Mouse (Mus musculus): ENCODE results near the gene Olfr548-ps1.

Gene Olfr548-ps1

GRCm38 (mm10) chr7:102573174-102573830 is 32.6 kb downstream of the Olfr548-ps1 start:
- no peak for DNase-seq (ENCODE audit: low spot score in 2 of 2)

DNA sequence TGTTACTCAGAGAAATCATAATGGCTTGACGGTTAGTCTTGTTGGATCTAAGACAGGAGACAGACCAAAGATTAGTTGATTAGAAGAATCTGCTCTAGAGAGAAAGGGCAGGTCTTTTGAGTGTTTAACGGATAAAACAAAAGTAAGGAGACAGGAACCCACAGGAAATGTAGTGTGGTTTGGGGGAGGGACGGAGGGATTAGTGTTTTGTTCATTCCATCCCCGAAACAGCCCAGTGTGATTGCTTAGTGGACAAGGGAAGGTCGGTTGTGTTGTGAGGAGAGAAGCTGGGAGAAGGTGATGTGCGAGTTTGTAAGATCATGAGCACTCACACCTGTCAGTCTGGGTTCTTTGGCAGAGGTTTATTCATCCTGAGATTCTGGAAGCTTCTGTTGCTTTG is 35.3 kb downstream of the Olfr548-ps1 start:
- DNase-seq (ENCODE audit: low spot score in 2 of 2), result no peak

GRCm38 (mm10) chr7:102591786-102592185 is 51.1 kb downstream of the Olfr548-ps1 start, which contains the start of gene Olfr551:
Gene Olfr551, minus strand, starts transcription at chr7:102591886.
- DNase-seq (ENCODE audit: low spot score in 2 of 2), result no peak

Measured in urinary bladder, adult 18-20 months (tissue).